Mouse (Mus musculus) spleen, adult 18-20 months (tissue): ENCODE measurements around the gene Xylt1.

ENCODE experiments used
- DNase-seq, 2 experiments: peaks; one replicate each; pipeline ENCODE4 v3.0.0; 2022; ENCODE audit warnings: mixed read lengths in 2 of 2

The Xylt1 gene

GRCm38 (mm10) chr7:117522092-117522635, 141.4 kb downstream of the Xylt1 start:
- no peak for DNase-seq

GRCm38 (mm10) chr7:117524430-117525214, 143.8 kb downstream of the Xylt1 start:
- no peak for DNase-seq

GRCm38 (mm10) chr7:117525678-117526077, 144.9 kb downstream of the Xylt1 start:
- DNase-seq: no peak

GRCm38 (mm10) chr7:117526570-117526969, 145.8 kb downstream of the Xylt1 start:
- DNase-seq: no peak

GRCm38 (mm10) chr7:117529787-117530655, 149.2 kb downstream of the Xylt1 start:
- DNase-seq: no peak

- no peak for DNase-seq
Observed at GRCm38 (mm10) chr7:117532651-117533050, 151.9 kb downstream of the Xylt1 start.

GRCm38 (mm10) chr7:117533164-117533563, 152.4 kb downstream of the Xylt1 start:
- DNase-seq: no peak

- no peak for DNase-seq
Observed at GRCm38 (mm10) chr7:117539931-117540330, 159.2 kb downstream of the Xylt1 start.

- no peak for DNase-seq
Observed at GRCm38 (mm10) chr7:117540413-117540812, 159.6 kb downstream of the Xylt1 start.

GRCm38 (mm10) chr7:117541056-117541455, 160.3 kb downstream of the Xylt1 start:
- no peak for DNase-seq

GRCm38 (mm10) chr7:117541681-117542080, 160.9 kb downstream of the Xylt1 start:
- DNase-seq: no peak

- no peak for DNase-seq
Observed at GRCm38 (mm10) chr7:117543041-117543440, 162.3 kb downstream of the Xylt1 start.

- no peak for DNase-seq
Observed at GRCm38 (mm10) chr7:117544126-117544525, 163.3 kb downstream of the Xylt1 start.

- no peak for DNase-seq
Observed at GRCm38 (mm10) chr7:117548301-117548700, 167.5 kb downstream of the Xylt1 start.

- no peak for DNase-seq
Observed at GRCm38 (mm10) chr7:117550916-117551549, 170.3 kb downstream of the Xylt1 start.

GRCm38 (mm10) chr7:117553228-117553627, 172.4 kb downstream of the Xylt1 start:
- no peak for DNase-seq

GRCm38 (mm10) chr7:117555735-117556134, 175.0 kb downstream of the Xylt1 start:
- no peak for DNase-seq

- DNase-seq: no peak
Observed at GRCm38 (mm10) chr7:117558166-117558565, 177.4 kb downstream of the Xylt1 start.

GRCm38 (mm10) chr7:117559051-117559450, 178.3 kb downstream of the Xylt1 start:
- DNase-seq: no peak

- DNase-seq: no peak
Observed at GRCm38 (mm10) chr7:117563939-117564499, 183.2 kb downstream of the Xylt1 start.

GRCm38 (mm10) chr7:117564627-117565026, 183.8 kb downstream of the Xylt1 start:
- no peak for DNase-seq

GRCm38 (mm10) chr7:117566115-117566514, 185.3 kb downstream of the Xylt1 start:
- DNase-seq: peak in 1 of 2 experiments; percentile 10

- no peak for DNase-seq
Observed at GRCm38 (mm10) chr7:117566833-117567232, 186.1 kb downstream of the Xylt1 start.
